Mouse (Mus musculus): ENCODE measurements around the gene Atic.

GRCm38 (mm10) chr1:71595365-71595764 is 38.4 kb downstream of the Atic start:
- TF ChIP-seq POLR2A (IDR thresholded peaks at IDR 0.05; ENCODE audit: borderline replicate concordance, low read depth, low read length): no peak
- TF ChIP-seq CTCF (IDR thresholded peaks at IDR 0.05; ENCODE audit: low read depth, low read length): no peak

Data from bone marrow macrophage, adult 2 months (primary cell).